Mouse (Mus musculus) embryonic facial prominence, embryonic 11.5 days (tissue): ENCODE data around the gene Nup160. TPM values are rescaled to one million over a fixed set of nuclear protein-coding genes. Genes with fewer than 3 reads are reported as not detected.

Experiments used
- ATAC-seq: fragments of 200-750 bp; cut with Nextera tagmentation; replicated peaks from 2 replicates; pipeline ENCODE4 v1.8.0; 2017; ENCODE audit warnings: low read depth; ENCODE audit not compliant: insufficient number of reproducible peaks, low FRiP score, low TSS enrichment
- DNase-seq: peaks from one replicate; pipeline ENCODE4 v3.0.0-alpha.2; 2015; ENCODE audit warnings: low spot score
- H3K27ac ChIP-seq: fragments of 300-500 bp; sonication (generic); replicated peaks from 2 replicates; pipeline ENCODE4 v1.5.1; 2014; ENCODE audit warnings: mild to moderate bottlenecking, low read depth, low read length, control low read depth
- H3K27me3 ChIP-seq: fragments of 300-500 bp; sonication (generic); 2 replicates; pipeline ENCODE4 v1.6.1; 2014; ENCODE audit warnings: mild to moderate bottlenecking, low read length, moderate library complexity, mixed read lengths; ENCODE audit not compliant: control insufficient read depth, insufficient read depth
- H3K36me3 ChIP-seq: fragments of 300-500 bp; sonication (generic); replicated peaks from 2 replicates; pipeline ENCODE4 v1.6.1; 2014; ENCODE audit warnings: low read depth, mild to moderate bottlenecking, low read length, moderate library complexity, mixed read lengths; ENCODE audit not compliant: control insufficient read depth, insufficient read depth
- H3K4me1 ChIP-seq: fragments of 300-500 bp; sonication (generic); 2 replicates; pipeline ENCODE4 v1.6.1; 2014; ENCODE audit warnings: low read length, mixed read lengths; ENCODE audit not compliant: control insufficient read depth, insufficient read depth
- H3K4me2 ChIP-seq: fragments of 300-500 bp; sonication (generic); 2 replicates; pipeline ENCODE4 v1.6.1; 2014; ENCODE audit warnings: low read depth, mild to moderate bottlenecking, control low read depth, low read length, moderate library complexity
- H3K4me3 ChIP-seq: fragments of 300-500 bp; sonication (generic); 2 replicates; pipeline ENCODE4 v1.5.1; 2014; ENCODE audit warnings: low read depth, low read length, control low read depth
- H3K9ac ChIP-seq: fragments of 300-500 bp; sonication (generic); replicated peaks from 2 replicates; pipeline ENCODE4 v1.6.1; 2014; ENCODE audit warnings: mild to moderate bottlenecking, control low read depth, low read length
- H3K9me3 ChIP-seq: fragments of 300-500 bp; sonication (generic); replicated peaks from 2 replicates; pipeline ENCODE4 v1.6.1; 2016; ENCODE audit warnings: mild to moderate bottlenecking, low read length, inconsistent platforms, mixed read lengths; ENCODE audit not compliant: control insufficient read depth
- WGBS: fragments of 180-500 bp; shearing (Covaris S2); extraction: QIAGEN DNeasy Blood & Tissue Kit; methylation state at CpG from one replicate; pipeline ENCODE4 v1.1.7; 2014; 5-methylcytosine and 5-hydroxymethylcytosine counted together
- polyA plus RNA-seq: library from polyadenylated mRNA; unstranded; fragments of >200 nt; fragmentation: Nextera tagmentation; extraction: Ambion mirVana; gene quantifications from 2 replicates; pipeline ENCODE4 v1.2.1, GENCODE M21; 2014

Gene Nup160
- polyA plus RNA-seq, 1 experiment from 2014 or later, result 74.3 TPM

GRCm38 (mm10) chr2:90744285-90745052 is 67.5 kb downstream of the Nup160 start:
- ATAC-seq, result 0 out of 2 replicates have a peak, but pooled peaks have one; percentile 0
- H3K9ac ChIP-seq, result peak overlapping the region; percentile 50; the same call in 1 of the 2 replicates
- peak overlapping the region; percentile 29 for H3K4me3 ChIP-seq
- H3K4me1 ChIP-seq, result no peaks in the 10 kb centered on the region
- no peaks in the 10 kb centered on the region for H3K9me3 ChIP-seq
- no peaks in the 10 kb centered on the region for H3K27me3 ChIP-seq
- H3K36me3 ChIP-seq, result no peaks in the 10 kb centered on the region
- peak overlapping the region; percentile 81 for H3K27ac ChIP-seq
- WGBS, result 63% methylated on average over 12 of the region's 12 CpGs
- peak overlapping the region; percentile 47 for H3K4me2 ChIP-seq
- no peak for DNase-seq

GRCm38 (mm10) chr2:90745053-90745678 is 68.2 kb downstream of the Nup160 start, which contains the start of gene Fnbp4:
Fnbp4 (plus strand) TSS chr2:90745370.
- H3K36me3 ChIP-seq, result no peaks in the 10 kb centered on the region
- ATAC-seq (peak; percentile 99), DNase-seq (peak; percentile 99)
- peak within 1 kb of the TSS; percentile 87 for H3K27ac ChIP-seq
- no peaks in the 10 kb centered on the region for H3K9me3 ChIP-seq
- H3K27me3 ChIP-seq, result no peaks in the 10 kb centered on the region
- WGBS, result under 1% methylated on average over 44 of the region's 44 CpGs
- H3K9ac ChIP-seq, result peak within 1 kb of the TSS; percentile 91
- peak within 1 kb of the TSS; percentile 74 for H3K4me3 ChIP-seq
- H3K4me1 ChIP-seq, result no peaks in the 10 kb centered on the region
- H3K4me2 ChIP-seq, result peak within 1 kb of the TSS; percentile 47

GRCm38 (mm10) chr2:90745740-90746537 is 68.9 kb downstream of the Nup160 start:
- ATAC-seq, result peak; percentile 15
- peak overlapping the region; percentile 91 for H3K9ac ChIP-seq

DNA sequence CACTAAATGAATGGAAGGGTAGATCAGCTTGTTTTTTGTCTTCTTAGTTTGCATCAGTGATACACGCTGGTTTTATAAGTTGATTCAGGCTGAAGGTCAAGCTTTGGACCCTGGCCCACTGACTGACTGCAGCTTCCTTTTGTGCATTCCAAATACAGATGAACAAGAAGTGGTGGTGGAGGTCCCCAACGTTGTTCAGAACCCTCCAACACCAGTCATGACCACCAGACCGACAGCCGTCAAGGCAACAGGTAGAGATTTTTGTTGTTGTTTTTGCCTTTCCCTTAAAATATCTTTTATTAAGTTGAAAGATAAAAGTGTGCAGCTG is 69.5 kb downstream of the Nup160 start:
- H3K27ac ChIP-seq, result no peak overlapping the region

More at GRCm38 (mm10) chr2:90745740-90746537, 68.9 kb downstream of the Nup160 start:
- Histone ChIP-seq H3K27ac (peak overlapping the region; percentile 87), H3K9me3 (no peaks in the 10 kb centered on the region), H3K4me2 (peak overlapping the region; percentile 45), H3K27me3 (no peaks in the 10 kb centered on the region), H3K4me3 (peak overlapping the region; percentile 74), H3K36me3 (no peaks in the 10 kb centered on the region; the same call in 1 of the 2 replicates), H3K4me1 (no peaks in the 10 kb centered on the region)
- under 1% methylated on average over 54 of the region's 54 CpGs for WGBS
- DNase-seq, result peak; percentile 26

DNA sequence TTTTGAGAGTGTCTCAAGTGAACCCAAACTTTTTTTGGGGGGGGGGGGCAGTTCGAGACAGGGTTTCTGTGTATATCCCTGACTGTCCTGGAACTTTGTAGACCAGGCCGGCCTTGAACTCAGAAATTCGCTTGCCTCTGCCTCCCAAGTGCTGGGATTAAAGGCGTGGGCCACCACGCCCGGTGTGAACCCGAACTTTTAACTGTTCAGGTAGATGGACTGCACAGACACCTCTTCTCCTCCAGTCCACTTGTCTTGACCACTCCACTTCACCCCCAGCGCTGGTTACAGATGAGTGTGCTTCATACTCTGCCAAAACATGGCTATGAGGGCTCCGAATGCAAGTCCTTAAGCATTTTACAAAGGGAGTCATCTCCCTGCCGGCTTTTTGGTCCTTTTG is 70.1 kb downstream of the Nup160 start:
- Histone ChIP-seq H3K4me2 (no peak overlapping the region), H3K27ac (no peak overlapping the region), H3K36me3 (peaks cover 3% of the 10 kb centered on the region; the same call in 1 of the 2 replicates), H3K9ac (no peak overlapping the region), H3K4me1 (no peaks in the 10 kb centered on the region), H3K27me3 (no peaks in the 10 kb centered on the region), H3K4me3 (no peak overlapping the region), H3K9me3 (no peaks in the 10 kb centered on the region)
- 92% methylated on average over 10 of the region's 10 CpGs for WGBS
- no peak for DNase-seq
- ATAC-seq, result no peak

More for the DNA sequence above, 69.5 kb downstream of the Nup160 start:
- 12% methylated on average over 4 of the region's 4 CpGs for whole genome bisulfite sequencing
- no peaks in the 10 kb centered on the region for H3K27me3 ChIP-seq
- no peak for DNase-seq
- peak overlapping the region; percentile 91 for H3K9ac ChIP-seq
- H3K36me3 ChIP-seq, result peaks cover 3% of the 10 kb centered on the region; the same call in 1 of the 2 replicates
- no peaks in the 10 kb centered on the region for H3K9me3 ChIP-seq
- no peaks in the 10 kb centered on the region for H3K4me1 ChIP-seq
- peak overlapping the region; percentile 45 for H3K4me2 ChIP-seq
- no peak for ATAC-seq
- H3K4me3 ChIP-seq, result peak overlapping the region; percentile 74

DNA sequence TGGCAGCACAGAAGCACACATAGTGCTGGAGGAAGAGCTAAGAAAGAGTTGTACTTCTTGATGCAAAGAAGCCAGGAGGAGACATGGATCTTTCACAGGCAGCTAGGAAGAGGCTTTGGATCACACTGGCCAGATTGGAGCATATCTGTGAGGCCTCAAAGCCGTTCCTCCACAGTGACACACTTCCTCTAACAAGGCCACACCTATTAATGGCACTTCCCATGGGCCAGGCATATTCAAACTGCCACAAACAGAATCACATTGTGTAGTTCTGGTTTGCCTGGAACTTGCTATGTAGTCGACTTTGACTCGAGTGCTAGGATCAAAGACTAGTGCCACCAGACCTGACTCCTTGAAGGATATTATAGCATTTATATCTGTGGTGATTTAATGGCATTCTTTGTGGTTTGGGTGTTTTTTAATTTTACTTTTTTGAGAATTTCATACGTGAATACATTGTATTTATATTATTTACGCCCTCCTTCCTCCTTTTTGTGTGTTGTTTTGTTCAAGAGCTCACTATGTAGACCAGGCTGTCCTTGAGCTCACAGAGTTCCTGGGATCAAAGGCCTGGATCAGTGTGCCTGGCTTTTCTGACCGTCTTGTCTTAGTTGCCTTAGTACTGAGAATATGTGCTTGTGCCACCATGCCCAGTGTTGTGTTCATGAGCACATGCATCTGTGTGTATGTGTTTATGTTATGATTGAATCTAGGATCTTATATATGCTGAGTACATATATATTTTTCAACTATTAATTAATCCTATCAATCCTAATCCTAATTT is 72.9 kb downstream of the Nup160 start:
- no peak overlapping the region for H3K4me2 ChIP-seq
- ATAC-seq (no peak), DNase-seq (no peak)
- no peaks in the 10 kb centered on the region for H3K4me1 ChIP-seq
- H3K9ac ChIP-seq, result no peak overlapping the region
- no peak overlapping the region for H3K27ac ChIP-seq
- WGBS, result 81% methylated on average over 6 of the region's 6 CpGs
- H3K36me3 ChIP-seq, result peaks cover 20% of the 10 kb centered on the region
- H3K27me3 ChIP-seq, result no peaks in the 10 kb centered on the region
- H3K9me3 ChIP-seq, result no peaks in the 10 kb centered on the region
- no peak overlapping the region for H3K4me3 ChIP-seq

DNA sequence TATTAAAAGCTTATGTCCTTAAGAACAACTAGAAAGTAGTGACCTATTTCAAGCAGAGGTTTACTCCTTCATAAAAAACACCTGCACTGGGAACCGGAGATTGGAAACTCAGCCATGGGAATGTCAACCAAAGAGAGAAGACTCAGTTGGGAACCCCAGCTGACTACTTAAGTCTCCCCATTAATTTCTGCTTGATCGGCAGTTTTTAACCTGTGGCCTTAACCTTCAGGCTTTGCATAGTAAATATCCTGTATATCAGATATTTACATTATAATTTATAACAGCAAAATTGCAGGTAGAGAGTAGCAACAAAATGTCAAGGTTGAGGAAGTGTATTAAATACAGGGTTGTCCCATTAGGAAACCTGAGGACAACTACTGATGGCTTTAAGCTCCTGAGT is 76.5 kb downstream of the Nup160 start:
- H3K4me1 ChIP-seq, result no peaks in the 10 kb centered on the region
- no peak overlapping the region for H3K4me2 ChIP-seq
- DNase-seq (no peak), ATAC-seq (no peak)
- no peak overlapping the region for H3K9ac ChIP-seq
- H3K4me3 ChIP-seq, result no peak overlapping the region
- no peak overlapping the region for H3K27ac ChIP-seq
- WGBS, result 95% methylated on average over 2 of the region's 2 CpGs
- no peaks in the 10 kb centered on the region for H3K27me3 ChIP-seq
- peaks cover 20% of the 10 kb centered on the region for H3K36me3 ChIP-seq
- H3K9me3 ChIP-seq, result no peaks in the 10 kb centered on the region
